Mouse (Mus musculus) heart, adult 9 months (tissue): ENCODE data around the gene Irf2bpl.
A peak's percentile ranks its signal among the peaks of the same experiment; 100 is the strongest.

Experiments
- DNase-seq, 2 experiments: peaks; one replicate each; pipeline ENCODE4 v3.0.0; 2022; ENCODE audit warnings: low spot score in 2 of 2

The Irf2bpl gene

DNA sequence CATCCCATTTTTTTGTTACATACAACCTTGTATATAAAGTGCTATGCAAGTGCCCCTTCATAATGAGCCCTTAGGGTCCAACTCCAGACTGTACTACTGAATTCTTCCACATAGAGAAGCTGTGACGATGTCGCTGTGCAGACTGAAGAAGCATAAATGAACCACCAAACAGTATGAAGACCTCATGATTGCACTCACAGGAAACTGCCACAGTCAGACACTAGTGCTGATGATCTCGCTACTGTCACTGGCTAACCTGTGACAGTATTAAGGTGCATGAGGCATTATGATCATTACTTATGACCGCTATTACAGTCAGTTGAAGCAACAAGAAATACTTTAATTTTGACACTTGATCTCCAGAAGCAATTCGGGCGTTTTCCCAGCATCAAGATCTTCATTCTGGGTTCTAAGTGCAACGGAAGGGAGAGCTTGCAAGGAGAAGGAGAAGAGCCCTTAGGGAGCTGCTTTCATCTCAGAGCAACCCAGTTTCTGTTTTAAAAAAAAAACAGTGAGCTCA is 1.9 kb upstream of the Irf2bpl start:
- DNase-seq, result no peak

DNA sequence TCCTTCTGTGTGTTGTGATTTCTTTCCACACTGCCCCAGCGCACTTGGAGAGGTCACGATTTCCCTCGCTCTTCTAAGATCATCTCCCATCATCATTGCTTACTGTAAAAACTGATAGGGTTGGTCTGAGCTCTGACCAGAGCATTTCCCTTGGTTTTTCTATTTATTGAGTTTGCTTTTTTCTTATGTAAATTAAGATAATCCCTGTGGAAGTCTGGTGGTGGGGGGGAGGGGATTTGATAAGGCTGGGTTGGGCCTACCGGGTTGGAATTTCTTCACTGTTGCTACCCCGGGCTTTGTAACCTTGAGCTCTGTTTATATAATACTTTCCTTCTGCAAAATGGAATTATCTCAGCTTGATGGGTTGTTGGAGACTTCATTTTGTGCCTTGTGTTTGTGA is 1.1 kb upstream of the Irf2bpl start:
- no peak for DNase-seq

DNA sequence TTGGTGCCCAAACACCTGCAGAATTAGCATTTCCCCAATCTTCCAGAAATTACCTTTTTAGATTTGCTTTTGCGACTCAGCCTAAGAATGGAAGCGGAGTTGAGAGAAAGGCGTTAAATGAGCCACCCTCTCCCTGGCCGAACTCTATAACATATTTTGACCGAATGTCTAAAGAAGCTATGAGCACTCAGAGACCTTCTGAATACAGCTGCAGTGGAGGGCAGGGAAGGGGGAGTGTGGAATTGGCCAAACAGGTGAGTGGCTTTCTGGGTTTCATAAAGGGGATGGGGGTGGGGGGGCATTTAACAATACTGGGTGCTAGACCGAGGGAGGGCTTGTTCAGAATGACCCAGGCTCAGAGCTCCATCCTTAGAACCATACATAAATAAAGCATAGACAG is 738 bp upstream of the Irf2bpl start:
- no peak for DNase-seq

DNA sequence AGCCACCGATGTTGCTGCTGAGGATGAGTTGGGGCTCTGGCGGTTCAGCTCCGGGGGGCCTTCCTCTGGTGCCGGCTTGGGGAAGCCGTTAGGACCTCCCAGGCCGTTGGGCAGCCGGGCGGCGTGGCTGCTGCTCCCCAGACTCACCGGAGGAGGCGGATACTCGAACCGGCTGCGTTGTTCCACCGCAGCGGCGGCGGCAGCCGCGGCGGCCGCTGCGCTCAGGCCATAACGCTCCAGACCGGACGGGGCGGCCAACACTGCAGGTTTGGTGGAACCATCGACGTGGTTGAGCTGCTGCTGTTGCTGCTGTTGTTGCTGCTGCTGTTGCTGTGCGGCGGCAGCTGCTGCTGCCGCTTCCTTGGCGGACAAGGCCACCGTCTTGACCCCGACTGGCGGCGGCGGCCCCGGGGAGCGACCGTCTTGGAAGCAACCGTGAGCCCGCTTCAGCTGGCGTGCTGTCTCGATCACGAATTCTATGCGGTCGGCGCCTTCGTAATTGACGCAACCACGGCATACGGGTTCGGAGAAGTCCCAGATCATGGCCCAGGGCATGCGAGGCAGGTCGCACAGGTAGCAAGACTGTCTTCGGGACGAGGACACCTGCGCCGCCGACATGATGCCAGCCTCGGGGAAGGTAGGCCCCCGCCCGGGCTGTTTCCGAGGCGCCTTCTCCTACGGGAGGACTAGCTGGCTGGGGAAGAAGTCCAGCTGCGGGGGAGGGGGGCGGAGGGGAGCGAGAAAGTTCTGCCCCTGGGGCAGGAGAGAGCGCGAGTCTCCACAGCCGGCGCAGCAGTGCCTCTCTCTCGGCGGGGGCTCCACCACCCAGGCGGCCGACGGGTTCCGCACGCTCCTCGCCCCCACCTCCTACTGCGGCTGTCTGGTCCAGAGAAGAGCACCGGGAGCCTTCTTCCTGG is 1.1 kb downstream of the Irf2bpl start:
- DNase-seq, result peak in 1 of 2 experiments; percentile 67

DNA sequence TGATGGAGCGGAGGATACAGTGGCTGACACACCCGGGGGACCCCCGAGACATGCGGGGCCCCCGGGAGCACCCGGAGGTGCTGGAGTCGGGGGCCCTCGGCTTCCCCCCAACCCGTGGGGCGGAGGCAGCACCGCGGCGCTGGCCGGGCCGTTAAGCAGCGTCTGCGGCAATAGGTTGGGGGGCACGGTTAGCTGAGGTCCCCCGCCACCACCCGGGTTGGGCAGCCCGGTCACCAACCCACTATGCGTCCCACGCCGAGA is 1.6 kb downstream of the Irf2bpl start:
- no peak for DNase-seq

DNA sequence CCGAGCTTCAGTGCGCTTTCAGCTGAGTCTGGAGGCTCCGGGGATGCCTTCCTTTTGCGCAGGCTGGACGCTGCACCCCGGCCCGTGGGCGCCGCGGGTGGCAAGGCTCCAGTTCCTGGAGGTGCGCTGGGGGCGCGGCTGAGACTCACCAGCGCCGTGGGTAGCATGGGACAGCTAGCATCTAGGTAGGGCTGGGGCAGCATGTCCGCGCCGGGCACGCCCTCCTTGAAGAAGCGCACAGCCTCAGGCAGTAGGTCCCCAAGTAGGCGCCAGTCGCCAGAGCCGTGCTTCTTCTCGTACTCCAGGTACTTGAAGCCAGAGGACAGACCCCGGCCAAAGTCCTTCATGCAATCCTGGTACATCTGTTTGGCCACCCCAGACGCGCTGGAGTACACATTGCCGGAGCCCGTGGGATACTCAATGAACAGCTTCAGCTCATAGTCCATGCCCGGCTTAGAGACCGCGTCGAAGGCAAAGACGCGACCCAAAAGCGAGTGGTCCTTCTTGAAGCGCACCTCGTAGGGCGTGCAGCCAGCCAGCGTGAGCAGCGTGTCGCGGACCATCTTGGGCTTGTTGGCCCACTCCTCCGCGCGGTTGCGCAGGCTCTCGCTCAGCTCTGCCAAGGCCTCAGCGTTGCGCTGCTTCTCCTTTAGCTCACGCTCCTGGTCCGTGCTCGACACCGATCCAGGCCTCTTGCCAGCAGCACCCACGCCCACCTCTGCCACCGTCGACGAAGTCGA is 2.1 kb downstream of the Irf2bpl start:
- DNase-seq, result peak in 1 of 2 experiments; percentile 70

DNA sequence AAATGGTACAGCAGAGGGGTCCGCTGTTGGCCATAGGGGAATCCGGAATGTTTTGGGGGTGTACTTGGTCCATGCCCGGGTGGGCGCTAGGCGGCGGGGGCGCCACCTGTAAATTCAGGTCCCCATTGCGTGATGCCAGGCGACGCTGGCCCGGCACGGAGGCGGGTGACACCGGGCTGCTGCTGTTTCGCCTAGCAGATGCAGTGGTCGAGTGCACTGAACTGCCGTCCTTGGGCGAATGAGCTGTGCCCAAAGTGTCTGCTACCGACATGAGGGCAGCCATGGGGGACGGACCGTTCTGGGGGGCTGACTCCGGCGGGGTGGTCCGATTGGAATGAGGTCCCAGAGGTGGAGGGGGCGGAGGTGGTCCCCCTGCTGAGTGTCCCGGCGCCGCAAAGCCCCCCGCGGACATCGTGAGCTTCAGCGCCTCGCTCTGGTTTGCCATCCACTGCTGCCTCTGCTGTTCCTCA is 2.8 kb downstream of the Irf2bpl start:
- DNase-seq, result no peak

DNA sequence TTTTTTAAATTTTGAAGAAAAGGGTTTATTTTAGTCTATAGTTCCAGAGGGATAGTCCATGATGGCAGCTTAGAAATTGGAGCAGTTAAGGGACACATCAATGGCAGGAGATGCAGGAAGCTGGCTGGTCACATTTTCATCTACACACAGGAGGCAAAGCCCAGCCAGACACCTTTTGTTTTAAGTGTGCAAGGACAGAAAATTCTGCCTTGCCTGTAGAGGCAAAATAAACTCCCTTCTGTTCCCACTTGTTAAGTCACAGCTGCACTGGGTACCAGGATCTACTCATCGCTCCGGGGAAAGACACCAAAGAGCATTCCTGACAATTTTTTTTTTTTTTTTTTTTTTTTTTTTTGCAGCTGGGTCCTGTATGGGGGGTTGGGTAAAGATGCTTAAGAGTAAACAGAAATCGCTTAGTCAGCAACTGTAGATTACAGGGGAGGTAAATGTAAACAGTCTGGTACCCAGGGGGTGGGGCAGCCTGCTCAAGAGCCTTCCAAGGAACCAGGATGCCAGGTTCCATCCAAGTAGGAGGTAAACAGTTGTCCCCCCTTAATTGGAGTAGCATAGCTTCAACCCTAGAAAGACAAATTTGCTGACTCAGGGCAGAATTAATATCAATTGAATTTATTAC is 4.4 kb downstream of the Irf2bpl start:
- DNase-seq, result no peak

DNA sequence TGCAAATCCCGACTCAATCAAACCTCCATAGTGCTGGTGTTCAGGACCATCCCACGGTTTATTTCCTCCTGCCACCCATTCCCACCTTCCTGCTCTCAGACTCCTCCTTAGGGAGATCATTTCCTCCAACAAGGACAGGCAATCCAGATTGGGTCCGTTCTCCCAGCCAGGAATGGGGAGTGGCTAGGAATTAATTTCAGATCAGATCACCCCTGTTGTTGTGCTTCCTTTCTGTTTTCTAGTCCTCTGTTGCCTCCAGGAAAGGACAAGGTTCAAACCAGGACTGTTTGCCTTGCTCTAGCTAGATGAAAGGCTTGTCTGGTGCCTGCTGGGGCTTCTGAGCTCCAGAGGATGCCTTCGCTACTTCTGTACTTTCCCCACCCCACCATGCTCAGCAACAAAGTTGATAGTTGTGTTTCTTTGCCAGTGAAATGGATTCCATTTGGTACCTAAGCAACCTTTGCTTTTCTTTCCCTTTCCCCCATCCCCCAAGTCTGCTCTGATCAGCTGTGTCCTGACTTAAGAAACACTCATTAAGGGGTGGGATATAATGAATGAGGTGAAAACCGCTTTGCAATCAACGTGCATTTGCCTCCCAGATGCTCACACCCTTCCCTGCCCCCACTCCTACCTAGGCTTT is 5.0 kb downstream of the Irf2bpl start:
- peak in 1 of 2 experiments; percentile 48 for DNase-seq

DNA sequence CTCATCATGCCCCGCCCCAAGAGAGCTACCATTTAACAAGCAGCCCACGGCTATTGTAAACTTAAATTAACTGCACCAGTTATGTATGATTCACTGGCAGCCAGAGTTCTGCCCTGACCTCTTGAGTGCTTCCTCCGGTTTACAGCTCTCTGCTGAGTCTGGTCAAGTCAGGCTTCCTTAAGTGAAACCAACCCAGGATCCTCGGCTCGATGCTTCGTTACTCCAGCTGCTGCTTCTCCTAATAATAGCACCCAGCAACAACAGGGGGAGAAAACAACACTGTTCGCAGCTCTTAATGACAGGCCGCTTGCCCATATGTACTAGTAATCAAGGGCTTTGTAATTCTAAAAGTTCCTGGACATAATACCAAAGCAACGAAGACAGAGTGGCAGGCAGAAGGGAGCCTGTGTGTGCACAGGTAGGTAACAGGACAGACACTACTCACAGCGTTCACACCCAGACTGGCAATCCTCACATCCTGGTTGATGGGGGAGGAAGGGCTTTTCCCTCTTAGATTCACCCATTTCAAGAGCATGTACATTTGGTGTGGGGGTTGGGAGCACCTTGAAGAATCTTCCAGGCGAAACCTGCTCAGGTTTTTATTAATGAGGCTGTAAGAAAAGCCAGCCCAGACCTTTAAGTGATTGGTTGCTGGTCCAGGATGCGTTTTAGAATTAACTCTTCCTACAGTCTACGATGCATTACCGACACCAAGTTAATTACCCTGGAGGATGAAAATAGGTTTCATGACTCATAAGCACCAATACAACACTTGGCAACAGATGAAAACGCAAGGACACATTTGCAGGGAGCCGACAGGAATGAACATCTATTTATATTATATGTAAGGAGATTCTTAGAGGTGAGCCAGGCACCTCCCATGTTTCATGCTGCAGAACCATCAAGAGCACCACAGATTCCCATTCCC is 5.9 kb downstream of the Irf2bpl start:
- DNase-seq, result no peak

DNA sequence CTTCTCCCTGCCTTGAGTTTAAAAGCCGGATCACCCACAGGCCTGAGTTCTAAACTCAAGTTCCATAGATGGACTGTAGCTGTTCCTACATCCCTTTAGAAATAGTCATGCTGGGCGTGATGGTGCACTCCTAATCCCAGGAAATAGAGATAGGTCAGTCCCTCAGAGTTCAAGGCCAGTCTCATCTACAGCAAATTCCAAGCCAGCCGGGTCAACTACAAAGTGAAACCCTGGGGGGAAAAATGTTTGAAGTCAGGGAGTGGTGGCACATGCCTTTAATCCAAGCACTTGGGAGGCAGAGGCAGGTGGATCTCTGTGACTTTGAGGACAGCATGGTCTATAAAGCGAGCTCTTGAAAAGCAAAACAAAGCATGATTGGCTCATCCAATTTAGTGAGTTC is 7.6 kb downstream of the Irf2bpl start:
- no peak for DNase-seq

DNA sequence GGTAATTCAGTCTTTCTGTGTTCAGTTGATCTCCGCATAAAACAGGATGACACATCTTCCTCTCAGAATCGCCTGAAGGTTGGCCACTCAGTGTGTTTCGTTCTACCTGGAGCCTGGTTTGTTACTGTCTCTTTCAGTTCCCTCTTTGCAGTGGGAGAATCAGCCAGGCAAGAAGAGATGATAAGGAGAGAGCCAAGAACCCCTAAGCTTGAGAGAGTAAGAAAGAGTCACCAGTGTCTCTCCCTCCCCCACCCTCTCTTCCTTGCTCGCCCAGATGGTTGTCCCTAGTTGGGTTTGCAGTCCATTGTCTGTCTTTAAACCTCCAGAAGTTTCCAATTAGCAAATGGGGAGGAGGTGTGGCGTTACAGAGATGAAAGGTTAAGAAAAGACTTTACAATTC is 8.5 kb downstream of the Irf2bpl start:
- no peak for DNase-seq

DNA sequence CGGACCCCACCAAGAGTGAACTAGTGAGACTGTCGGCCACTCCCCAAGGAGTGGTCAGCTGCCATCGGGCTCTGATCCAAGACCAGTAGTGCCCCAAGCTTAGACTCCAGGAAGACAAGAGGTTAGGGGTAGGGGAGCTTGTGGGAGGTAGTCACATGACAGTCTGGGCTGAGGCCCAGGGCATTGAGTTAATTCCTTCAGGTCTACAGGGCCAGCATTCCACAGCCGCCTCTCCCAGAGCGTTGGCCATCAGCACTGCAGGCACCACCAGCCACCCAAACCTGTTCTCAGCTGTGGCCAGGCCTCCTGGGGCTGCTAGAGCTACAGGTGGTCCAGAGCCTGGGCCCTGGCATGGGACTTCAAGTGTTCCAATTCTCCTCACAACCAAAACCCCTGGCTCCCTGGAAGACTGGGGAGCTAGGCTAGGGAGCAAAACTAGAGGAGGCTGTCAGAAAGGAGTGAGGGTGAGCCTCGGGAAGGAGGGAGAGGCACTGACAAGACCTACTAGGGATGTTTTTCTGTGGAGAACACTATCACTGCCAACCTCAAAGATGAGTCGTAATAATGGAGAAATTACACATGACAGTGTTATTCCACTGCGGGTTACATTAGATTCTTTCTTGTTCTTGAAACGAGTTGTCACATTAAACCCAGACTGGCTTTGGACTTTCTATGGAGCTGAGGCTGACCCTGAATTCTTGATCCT is 12.1 kb downstream of the Irf2bpl start:
- DNase-seq, result peak; percentile 70 to 79

DNA sequence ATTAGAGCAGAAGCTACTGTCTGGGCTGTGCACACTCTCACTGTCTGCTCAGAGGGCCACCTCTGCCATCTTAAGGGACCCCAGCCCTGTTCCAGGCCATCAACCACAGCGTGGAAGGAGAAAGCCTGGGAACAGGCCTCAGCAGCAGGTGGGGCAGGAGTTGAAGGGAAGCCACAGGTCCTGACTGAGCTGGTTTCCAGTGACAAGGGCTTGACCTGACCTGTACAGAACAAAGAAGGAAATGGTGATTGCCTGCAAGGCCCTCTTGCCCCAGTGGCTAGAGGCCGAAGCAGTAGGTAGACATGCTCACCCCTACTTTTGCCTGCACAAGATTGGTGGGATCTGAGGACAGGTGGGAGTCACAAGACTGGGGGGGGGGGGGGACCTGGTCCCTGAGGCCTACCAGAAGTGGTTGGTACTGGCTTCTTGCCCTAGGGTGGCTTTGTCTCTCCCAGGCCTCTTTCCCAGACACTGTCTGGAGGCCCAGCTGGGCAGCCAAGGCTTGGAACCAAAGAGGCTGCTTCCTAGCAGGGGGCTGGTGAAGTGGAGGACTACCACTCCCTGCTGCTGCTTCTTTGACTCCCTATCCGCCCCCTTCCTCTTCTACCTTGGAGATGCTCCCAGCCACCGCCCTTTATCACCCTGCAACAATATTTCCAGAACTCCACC is 12.8 kb downstream of the Irf2bpl start:
- DNase-seq, result no peak

DNA sequence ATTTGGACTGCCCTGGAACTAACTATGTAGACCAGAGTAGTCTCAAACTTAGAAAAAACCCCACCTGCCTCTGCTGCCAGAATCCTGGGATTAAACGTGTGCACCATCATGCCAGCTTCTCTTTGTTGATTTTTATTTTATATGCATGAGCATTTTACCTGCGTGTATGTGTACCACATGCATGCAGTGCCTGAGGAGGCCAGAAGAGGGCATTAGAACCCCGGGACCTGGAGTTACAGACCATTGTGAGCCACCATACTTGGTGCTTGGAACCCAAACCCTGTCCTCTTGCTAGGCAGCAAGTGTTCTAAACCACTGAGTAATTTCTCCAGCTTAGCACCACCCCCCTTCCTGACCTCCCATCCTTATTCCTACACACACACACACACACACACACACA is 13.6 kb downstream of the Irf2bpl start:
- DNase-seq, result no peak

DNA sequence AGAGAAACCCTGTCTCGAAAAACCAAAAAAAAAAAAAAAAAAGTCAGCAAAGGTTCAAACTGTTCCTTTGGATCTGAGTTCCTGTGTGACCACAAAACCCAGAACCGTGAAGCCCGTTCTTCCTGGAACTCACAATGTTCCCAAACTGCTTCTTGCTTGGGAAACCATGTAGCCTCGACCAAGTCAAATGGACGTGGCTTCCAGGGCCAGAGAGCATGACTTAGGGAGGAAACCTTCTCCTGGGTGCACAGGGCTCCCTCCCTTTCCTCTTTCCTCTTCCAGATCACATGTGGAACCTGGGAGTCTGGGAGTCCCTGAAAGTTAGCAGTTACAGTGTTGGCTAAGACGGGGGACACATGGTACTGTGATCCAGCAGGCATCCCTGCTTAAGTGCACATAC is 14.8 kb downstream of the Irf2bpl start:
- no peak for DNase-seq

DNA sequence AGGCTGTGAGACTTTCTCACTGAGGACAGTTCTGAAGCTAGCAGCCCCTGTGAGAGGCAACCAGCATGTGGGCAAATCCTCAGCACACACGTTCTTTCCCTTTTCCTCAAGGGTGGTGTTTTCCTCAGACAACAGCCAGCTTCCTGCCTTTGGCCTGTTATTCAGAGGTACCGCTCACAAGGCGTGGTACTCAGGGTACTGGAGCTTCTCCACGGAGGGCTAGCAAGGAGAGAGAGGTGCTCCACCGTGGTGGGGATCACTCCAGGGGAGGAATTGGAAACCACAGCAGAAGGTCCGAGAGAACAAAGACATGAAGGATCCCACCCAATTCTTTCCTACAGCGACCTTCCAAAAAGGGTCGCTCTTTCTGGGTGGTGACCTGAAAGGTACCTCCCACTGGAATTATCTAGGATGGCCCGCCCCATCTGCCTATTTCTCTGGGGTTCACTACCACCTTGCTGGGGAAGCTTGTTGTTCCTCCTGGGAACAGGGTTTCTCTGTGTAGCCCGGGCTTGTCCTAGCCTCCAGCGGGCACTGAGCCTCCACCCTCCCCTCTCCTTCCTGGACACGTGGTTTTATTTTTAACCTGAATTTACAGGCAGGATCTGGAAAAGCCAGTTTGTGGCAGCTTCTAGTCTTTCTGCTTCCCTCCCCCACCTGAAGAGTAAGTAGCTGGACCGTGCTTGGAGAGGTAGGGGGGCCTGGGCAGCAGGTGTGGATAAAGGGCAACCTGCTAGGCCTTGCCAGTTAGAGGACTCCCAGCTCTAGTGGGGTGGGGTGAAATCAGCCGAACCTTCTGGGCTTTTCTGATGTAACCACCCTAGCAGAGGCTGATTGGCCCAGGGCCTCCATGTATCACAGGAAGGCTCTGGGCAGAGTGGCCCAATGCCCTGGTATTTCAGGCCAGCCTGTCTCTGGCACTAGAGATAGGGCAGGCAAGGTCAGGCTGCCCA is 17.1 kb downstream of the Irf2bpl start:
- DNase-seq, result peak; percentile 81

DNA sequence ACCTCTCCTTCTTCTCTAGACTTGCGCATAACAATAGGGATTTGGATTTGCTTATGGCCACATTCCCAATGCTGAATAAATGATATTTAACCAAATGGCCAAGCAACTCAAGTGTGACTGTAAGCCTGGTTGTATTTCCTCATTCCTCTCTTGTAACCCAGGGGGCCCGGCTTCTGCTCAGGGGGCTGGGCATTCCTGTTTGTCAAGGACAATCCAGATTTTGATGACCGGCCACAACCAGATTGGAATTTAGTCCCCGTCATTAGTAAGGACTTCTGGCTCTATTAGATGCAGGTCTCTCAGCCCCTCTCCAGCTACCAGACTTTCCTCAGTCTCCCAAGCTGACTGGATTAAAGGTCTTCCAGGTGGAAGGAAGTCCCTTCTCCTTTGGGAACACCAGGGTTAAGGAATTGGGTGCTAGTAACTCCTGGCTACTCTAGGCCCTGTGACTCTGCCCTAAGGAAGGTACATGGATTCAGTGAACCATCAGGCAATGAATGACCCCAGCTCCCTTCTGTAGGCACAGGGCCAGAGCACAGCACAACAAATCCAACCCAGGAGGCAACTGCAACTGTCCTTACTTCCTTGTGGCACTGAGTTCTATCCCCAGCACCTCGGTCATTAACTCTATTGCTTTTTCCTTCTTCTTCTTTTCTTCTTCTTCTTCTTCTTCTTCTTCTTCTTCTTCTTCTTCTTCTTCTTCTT is 20.1 kb downstream of the Irf2bpl start:
- DNase-seq, result no peak
